Mouse (Mus musculus) C2C12 (cell line): ENCODE data around the gene Bysl.

Experiments
- CTCF ChIP-seq: IDR thresholded peaks from one replicate; pipeline ENCODE4 v1.5.1; 2011; ENCODE audit not compliant: control insufficient read depth, insufficient read depth, insufficient read length
- MYOD1 ChIP-seq: IDR thresholded peaks from one replicate; pipeline ENCODE4 v1.6.1; 2011; ENCODE audit warnings: low read depth; ENCODE audit not compliant: control insufficient read depth, insufficient read length
- MYOG ChIP-seq: IDR thresholded peaks from one replicate; pipeline ENCODE4 v1.6.1; 2011; ENCODE audit not compliant: control insufficient read depth, insufficient read length; ENCODE audit errors: extremely low read depth
- USF1 ChIP-seq: IDR thresholded peaks from one replicate; pipeline ENCODE4 v1.6.1; 2011; ENCODE audit warnings: low read depth, mild to moderate bottlenecking, control low read depth, moderate library complexity

- no peak for TF ChIP-seq CTCF
- no peak for TF ChIP-seq USF1
- no peak for TF ChIP-seq MYOG
- no peak for TF ChIP-seq MYOD1
Observed at GRCm38 (mm10) chr17:47593215-47593853, 18.0 kb downstream of the Bysl start.
